Mouse (Mus musculus) embryonic facial prominence, embryonic 10.5 days (tissue): ENCODE measurements around the gene Fbxw13. TPM values are rescaled to one million over a fixed set of nuclear protein-coding genes. Genes with fewer than 3 reads are reported as not detected.
"Not testable (repeated sequence)": the region's sequence is repeated elsewhere in the genome, so short reads cannot be mapped to it uniquely, and the experiment has no call there.

Source experiments
- DNase-seq: peaks from one replicate; pipeline ENCODE4 v3.0.0-alpha.2; 2017; ENCODE audit warnings: low spot score
- H3K27ac ChIP-seq: fragments of 300-500 bp; sonication (generic); replicated peaks from 2 replicates; pipeline ENCODE4 v1.5.1; 2016; ENCODE audit warnings: mild to moderate bottlenecking
- H3K27me3 ChIP-seq: fragments of 300-500 bp; sonication (generic); replicated peaks from 2 replicates; pipeline ENCODE4 v1.6.1; 2016; ENCODE audit warnings: low read depth, mild to moderate bottlenecking; ENCODE audit not compliant: poor library complexity, severe bottlenecking
- H3K36me3 ChIP-seq: fragments of 300-500 bp; sonication (generic); replicated peaks from 2 replicates; pipeline ENCODE4 v1.6.1; 2016; ENCODE audit warnings: mild to moderate bottlenecking, moderate library complexity
- H3K4me1 ChIP-seq: fragments of 300-500 bp; sonication (generic); 2 replicates; pipeline ENCODE4 v1.6.1; 2016
- H3K4me3 ChIP-seq: fragments of 300-500 bp; sonication (generic); 2 replicates; pipeline ENCODE4 v1.5.1; 2016; ENCODE audit warnings: mild to moderate bottlenecking, moderate library complexity
- H3K9me3 ChIP-seq: fragments of 300-500 bp; sonication (generic); 2 replicates; pipeline ENCODE4 v1.6.1; 2016; ENCODE audit warnings: mild to moderate bottlenecking
- WGBS: fragments of 180-500 bp; shearing (Covaris S2); methylation state at CpG from one replicate; pipeline ENCODE4 v1.1.7; 2016; 5-methylcytosine and 5-hydroxymethylcytosine counted together
- polyA plus RNA-seq: library from polyadenylated mRNA; unstranded; fragments of >200 nt; fragmentation: Nextera tagmentation; extraction: Ambion mirVana; gene quantifications from 2 replicates; pipeline ENCODE4 v1.2.1, GENCODE M21; 2016

Gene Fbxw13
- not detected in 2 replicates for polyA plus RNA-seq

DNA sequence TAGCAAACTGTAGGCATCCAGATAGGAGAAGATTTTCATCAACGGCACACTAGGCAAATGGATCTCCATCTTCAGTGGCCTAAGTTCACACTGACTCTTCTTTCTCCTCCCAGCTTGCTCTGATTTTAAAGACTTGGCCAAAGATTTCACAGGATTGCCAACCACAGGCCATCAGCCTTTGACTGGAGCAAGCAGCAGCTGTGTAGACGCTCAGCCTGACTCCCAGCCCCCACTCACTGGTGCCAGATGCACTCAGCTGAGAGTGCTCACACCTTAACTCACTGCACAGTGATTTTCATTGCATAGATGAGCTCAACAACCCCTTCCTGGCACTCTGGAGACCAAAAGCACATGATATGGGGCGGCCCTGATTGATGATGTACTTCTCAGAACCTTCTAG lies at the start of gene Fbxw13:
Gene Fbxw13 (minus strand): TSS at position 101 of the 400 bp plus-strand sequence.
- not testable (repeated sequence) for H3K36me3 ChIP-seq, H3K4me1 ChIP-seq, H3K27ac ChIP-seq, H3K4me3 ChIP-seq, H3K27me3 ChIP-seq, H3K9me3 ChIP-seq, DNase-seq
- WGBS: 85% methylated on average over 3 of the region's 3 CpGs

DNA sequence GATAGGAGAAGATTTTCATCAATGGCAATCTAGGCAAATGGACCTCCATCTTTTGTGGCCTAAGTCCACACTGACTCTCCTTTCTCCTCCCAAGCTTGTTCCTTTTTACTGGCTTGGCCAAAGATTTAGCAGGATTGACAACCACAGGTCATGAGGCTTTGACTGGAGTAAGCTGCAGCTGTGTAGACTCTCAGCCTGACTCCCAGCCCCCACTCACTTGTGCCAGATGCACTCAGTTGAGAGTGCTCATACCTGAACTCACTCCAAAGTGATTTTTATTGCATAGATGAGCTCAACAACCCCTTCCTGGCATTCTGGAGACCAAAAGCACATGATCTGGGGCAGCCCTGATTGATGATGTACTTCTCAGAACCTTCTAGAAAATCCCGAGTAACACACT lies 38.9 kb upstream of the Fbxw13 start, which contains the start of gene Fbxw20:
Gene Fbxw20 (minus strand): TSS at position 101 of the 400 bp plus-strand sequence.
- Histone ChIP-seq H3K4me3 (no peak within 1 kb of the TSS), H3K4me1 (no peaks in the 10 kb centered on the region), H3K36me3 (no peaks in the 10 kb centered on the region), H3K27ac (no peak within 1 kb of the TSS), H3K9me3 (no peaks in the 10 kb centered on the region), H3K27me3 (no peaks in the 10 kb centered on the region)
- no peak for DNase-seq
- WGBS: 84% methylated on average over 1 of the region's 1 CpGs

GRCm38 (mm10) chr9:109218449-109218848 lies 22.7 kb upstream of the Fbxw13 start:
- no peak overlapping the region for H3K27ac ChIP-seq
- 69% methylated on average over 6 of the region's 6 CpGs for WGBS
- no peaks in the 10 kb centered on the region for H3K36me3 ChIP-seq
- H3K4me3 ChIP-seq: no peak overlapping the region
- no peaks in the 10 kb centered on the region for H3K4me1 ChIP-seq
- no peaks in the 10 kb centered on the region for H3K9me3 ChIP-seq
- H3K27me3 ChIP-seq: no peaks in the 10 kb centered on the region
- DNase-seq: peak; percentile 10

DNA sequence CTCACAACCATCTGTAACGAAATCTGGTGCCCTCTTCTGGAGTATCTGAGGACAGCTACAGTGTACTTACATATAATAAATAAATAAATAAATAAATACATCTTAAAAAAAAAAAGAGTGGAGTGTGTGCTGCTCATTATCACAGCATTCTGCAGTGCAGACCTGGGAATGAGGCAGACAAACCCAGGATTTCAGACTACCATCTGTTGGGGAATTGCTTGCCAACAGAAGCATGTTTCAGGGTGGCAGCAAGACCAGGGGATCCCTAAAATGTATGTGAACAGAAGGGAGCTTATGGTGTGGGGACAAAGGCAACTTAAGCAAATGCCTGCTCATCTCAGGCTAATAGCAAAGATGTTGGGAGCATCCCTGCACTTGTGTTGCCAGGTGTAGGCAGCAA lies 5.6 kb upstream of the Fbxw13 start:
- H3K36me3 ChIP-seq, H3K4me1 ChIP-seq, DNase-seq, H3K27ac ChIP-seq, H3K27me3 ChIP-seq, H3K9me3 ChIP-seq, H3K4me3 ChIP-seq: not testable (repeated sequence)
- WGBS: 69% methylated on average over 1 of the region's 1 CpGs

GRCm38 (mm10) chr9:109200349-109200748 lies 4.6 kb upstream of the Fbxw13 start:
- no peaks in the 10 kb centered on the region for H3K36me3 ChIP-seq
- WGBS: 91% methylated on average over 1 of the region's 1 CpGs
- H3K27me3 ChIP-seq: no peaks in the 10 kb centered on the region
- H3K27ac ChIP-seq: no peak overlapping the region
- H3K4me3 ChIP-seq: no peak overlapping the region
- DNase-seq: no peak
- no peaks in the 10 kb centered on the region for H3K9me3 ChIP-seq
- no peaks in the 10 kb centered on the region for H3K4me1 ChIP-seq

DNA sequence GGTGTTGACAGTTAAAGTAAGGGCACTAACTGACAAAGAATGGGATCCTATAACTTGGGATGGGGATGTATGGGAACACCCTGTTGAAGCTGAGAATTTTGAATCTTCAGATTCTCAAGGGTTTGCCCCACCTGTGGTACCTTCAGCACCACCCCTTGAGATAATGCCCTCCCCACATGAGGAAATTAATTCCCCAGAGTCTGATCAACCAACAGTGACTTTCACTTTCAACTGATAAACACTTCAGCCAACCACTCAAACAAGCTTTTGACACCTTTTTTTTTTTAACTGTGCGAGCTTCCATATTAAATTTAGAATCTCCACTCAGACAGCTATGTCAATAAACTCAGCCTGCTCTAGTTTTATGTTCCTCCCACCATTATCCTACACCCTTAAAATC lies 3.6 kb upstream of the Fbxw13 start:
- Histone ChIP-seq H3K4me1 (no peaks in the 10 kb centered on the region), H3K9me3 (no peaks in the 10 kb centered on the region), H3K27ac (no peak overlapping the region), H3K4me3 (no peak overlapping the region), H3K36me3 (no peaks in the 10 kb centered on the region), H3K27me3 (no peaks in the 10 kb centered on the region)
- WGBS: 82% methylated on average over 1 of the region's 1 CpGs
- no peak for DNase-seq

DNA sequence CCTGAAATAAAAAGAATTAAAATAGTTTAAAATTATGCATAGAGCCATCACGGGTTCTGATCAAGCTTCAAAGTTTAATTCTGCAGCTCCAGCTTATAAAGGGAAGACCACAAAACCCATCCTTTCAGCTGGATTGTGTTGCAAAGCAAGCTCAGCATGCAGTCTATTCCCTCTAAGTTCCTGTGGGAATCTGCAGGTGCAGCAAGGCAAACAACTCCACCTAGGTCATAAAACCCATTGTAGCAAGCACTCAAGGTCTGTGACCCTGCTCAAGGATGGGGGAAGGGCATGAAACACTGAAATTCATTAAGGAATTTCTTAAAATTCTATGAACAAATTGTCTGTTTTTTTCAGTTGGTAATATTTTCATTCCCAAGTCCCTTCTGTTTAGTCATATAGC lies 18.6 kb downstream of the Fbxw13 start:
- Histone ChIP-seq H3K4me3 (no peak overlapping the region), H3K27me3 (no peaks in the 10 kb centered on the region), H3K27ac (no peak overlapping the region), H3K36me3 (no peaks in the 10 kb centered on the region), H3K9me3 (no peaks in the 10 kb centered on the region; the same call in 1 of the 2 replicates), H3K4me1 (no peaks in the 10 kb centered on the region)
- no peak for DNase-seq
- WGBS: 84% methylated on average over 1 of the region's 1 CpGs

DNA sequence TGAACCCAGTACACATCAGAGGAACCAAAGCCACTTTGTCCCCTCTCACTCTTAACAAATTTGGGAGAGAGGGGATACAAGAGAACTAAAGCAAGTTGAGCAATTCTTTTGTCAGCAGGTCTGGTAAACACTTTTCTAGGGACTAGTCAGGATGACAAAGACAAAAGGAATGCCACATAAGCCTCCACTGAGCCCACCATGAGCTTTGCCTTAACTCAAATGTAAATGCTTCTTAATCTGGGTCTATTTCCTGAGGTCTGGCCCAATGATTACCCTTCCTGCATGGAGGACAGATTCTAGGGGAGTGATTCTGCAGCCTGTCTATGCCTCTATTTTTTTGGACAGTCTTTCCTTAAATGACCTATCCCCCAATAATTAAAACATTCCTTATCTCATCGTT lies 19.5 kb downstream of the Fbxw13 start:
- no peak overlapping the region for H3K4me3 ChIP-seq
- H3K27ac ChIP-seq: no peak overlapping the region
- H3K27me3 ChIP-seq: no peaks in the 10 kb centered on the region
- no peak for DNase-seq
- H3K4me1 ChIP-seq: no peaks in the 10 kb centered on the region
- no peaks in the 10 kb centered on the region; the same call in 1 of the 2 replicates for H3K9me3 ChIP-seq
- H3K36me3 ChIP-seq: no peaks in the 10 kb centered on the region
- WGBS: 89% methylated on average over 1 of the region's 1 CpGs

- Histone ChIP-seq H3K27ac (no peak overlapping the region), H3K36me3 (no peaks in the 10 kb centered on the region), H3K27me3 (no peaks in the 10 kb centered on the region), H3K4me3 (no peak overlapping the region), H3K4me1 (no peaks in the 10 kb centered on the region), H3K9me3 (peaks cover 9% of the 10 kb centered on the region; the same call in 1 of the 2 replicates)
- DNase-seq: no peak
Measured at GRCm38 (mm10) chr9:109167316-109167715, 28.5 kb downstream of the Fbxw13 start.

GRCm38 (mm10) chr9:109161941-109162340 lies 33.8 kb downstream of the Fbxw13 start, which contains the start of gene Fbxw21:
Gene Fbxw21 (minus strand): TSS chr9:109162041.
- no peak within 1 kb of the TSS for H3K4me3 ChIP-seq
- 76% methylated on average over 3 of the region's 3 CpGs for WGBS
- H3K36me3 ChIP-seq: no peaks in the 10 kb centered on the region
- no peak within 1 kb of the TSS for H3K27ac ChIP-seq
- H3K4me1 ChIP-seq: no peaks in the 10 kb centered on the region
- no peaks in the 10 kb centered on the region for H3K27me3 ChIP-seq
- DNase-seq: no peak
- H3K9me3 ChIP-seq: no peaks in the 10 kb centered on the region

DNA sequence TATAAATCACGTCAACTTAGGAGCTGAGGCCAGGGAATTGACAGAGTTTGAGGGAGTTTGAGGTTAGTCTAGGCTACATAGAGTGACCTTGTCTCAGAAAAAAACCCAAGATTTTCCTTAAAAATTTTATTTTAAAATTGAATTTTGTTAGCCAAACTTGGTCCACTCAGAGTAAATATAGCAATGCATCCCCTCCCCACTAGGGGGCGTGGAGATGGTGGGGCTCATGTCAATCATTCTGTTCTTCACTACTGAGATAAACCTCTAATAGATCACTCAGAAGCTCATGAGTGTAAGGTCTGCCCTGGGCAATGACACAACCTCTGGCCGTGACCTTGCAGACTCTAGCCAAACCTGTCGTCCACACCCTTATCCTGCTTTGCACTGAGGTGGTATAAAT lies 55.4 kb downstream of the Fbxw13 start:
- not testable (repeated sequence) for H3K27me3 ChIP-seq, DNase-seq
- WGBS: 69% methylated on average over 4 of the region's 4 CpGs

GRCm38 (mm10) chr9:109130076-109130475 lies 65.7 kb downstream of the Fbxw13 start:
- no peak overlapping the region for H3K27ac ChIP-seq
- H3K4me3 ChIP-seq: no peak overlapping the region
- no peaks in the 10 kb centered on the region for H3K4me1 ChIP-seq
- H3K27me3 ChIP-seq: no peaks in the 10 kb centered on the region
- DNase-seq: no peak
- no peaks in the 10 kb centered on the region for H3K36me3 ChIP-seq
- WGBS: 91% methylated on average over 5 of the region's 5 CpGs
- H3K9me3 ChIP-seq: no peaks in the 10 kb centered on the region

More for the DNA sequence above, 55.4 kb downstream of the Fbxw13 start:
- not testable (repeated sequence) for H3K4me1 ChIP-seq, H3K4me3 ChIP-seq, H3K27ac ChIP-seq, H3K36me3 ChIP-seq, H3K9me3 ChIP-seq
